Mouse (Mus musculus) frontal cortex, postnatal 25 days (tissue): ENCODE results near the gene Col4a2.

Experiments
- DNase-seq, 2 experiments: peaks; one replicate each; pipeline ENCODE4 v3.0.0; 2022; ENCODE audit warnings: low spot score in 2 of 2

The Col4a2 gene

DNA sequence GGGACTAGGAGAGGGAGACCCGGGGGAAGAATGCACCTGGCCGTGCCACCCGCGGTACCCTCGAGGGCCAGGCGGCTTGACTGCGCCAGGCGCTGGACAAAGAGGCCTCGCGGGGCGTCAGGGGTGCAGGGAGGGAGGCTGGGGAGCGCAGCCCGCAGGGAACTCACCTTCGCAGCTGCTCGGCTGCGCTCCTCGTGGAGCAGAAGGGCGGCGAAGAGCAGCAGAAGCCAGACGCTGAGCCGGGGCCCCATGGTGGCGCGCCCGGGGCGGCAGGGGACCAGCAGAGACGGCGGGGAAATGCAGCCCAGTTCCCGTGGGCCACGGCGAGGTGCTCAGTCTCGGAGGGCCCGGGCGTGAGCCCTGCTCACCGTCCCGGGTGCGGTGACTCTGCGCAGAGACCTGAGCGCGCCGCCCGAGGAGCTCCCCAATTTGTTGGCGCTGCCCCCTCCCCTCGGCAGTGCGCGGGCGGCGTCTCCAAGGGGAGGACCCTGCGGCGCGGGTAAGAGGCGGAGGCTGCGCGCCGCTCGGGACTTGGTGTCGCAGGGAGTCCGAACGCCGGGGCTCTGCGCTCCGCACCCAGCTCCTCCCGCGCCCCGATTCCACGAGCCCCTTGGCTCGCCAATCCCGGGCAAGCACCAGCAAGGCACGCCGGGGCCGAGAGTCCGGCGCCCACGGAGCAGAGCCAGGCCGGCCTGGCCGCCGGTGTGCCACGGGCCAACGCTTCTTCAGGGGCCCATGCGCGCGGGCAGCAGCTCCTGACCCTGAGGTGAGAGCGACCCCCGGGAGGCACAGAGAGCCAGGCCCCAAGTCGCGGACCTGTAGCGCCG lies at the start of gene Col4a2, which contains the start of gene Col4a1:
Gene Col4a2, plus strand, starts transcription at position 457 of the 827 bp plus-strand sequence.
Gene Col4a1, minus strand, starts transcription at position 478 of the 827 bp plus-strand sequence.
- peak; percentile 52 to 65 for DNase-seq

DNA sequence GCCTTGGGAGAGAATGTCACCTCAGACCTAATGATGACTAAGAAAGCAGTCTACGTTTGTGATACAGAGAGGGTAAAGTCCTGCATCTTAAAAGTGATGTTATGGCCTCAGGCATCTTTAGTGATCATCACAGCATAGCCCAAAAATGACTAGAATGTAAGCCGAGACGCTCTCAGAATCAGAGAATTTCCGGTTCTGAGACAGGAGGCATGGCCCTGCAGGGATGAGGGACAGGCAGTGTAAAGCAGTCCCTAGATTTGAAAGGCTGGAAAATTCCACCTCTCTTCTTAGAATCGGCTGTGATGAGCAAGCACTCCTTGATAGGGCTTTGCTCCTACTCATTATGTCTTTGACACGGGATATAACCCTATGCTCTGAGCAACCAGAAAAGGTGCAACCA lies 48.8 kb upstream of the Col4a2 start:
- no peak for DNase-seq

DNA sequence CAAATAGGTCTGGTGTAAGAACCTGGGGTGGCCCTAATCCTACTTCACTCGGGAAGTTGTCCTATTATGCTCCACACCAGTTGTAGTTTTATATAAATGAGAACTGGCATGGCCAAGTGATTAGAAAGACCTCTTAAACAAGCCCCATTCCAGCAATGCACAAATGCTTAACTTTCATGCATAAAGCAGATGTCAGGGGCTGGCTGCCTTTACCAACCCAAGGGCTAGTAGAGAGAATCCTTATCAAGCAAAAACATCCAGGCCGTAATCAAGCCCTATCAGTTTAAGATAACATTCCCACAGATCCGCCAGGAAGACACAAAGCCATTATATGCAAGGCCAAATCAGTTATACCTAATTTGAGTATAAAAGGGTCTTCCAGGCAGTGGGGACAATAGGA lies 46.6 kb upstream of the Col4a2 start:
- no peak for DNase-seq

DNA sequence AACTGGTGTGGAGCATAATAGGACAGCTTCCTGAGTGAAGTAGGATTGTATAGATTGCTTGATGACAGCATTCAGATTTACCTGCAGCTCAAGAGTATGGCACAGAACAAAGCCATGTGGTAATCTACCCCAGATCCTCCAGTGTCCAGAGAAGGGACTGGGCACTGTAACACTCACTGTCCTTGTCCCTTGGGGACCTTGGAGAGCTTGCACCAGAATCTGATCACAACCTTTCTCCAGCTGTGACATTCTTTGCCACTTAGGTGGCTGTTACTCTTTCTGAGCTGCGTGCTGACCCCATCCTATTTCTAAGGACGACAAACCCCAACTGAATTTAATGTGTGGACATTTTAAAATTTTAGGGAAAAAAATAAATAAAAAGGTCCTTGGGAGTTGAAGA lies 46.1 kb upstream of the Col4a2 start:
- DNase-seq = no peak

DNA sequence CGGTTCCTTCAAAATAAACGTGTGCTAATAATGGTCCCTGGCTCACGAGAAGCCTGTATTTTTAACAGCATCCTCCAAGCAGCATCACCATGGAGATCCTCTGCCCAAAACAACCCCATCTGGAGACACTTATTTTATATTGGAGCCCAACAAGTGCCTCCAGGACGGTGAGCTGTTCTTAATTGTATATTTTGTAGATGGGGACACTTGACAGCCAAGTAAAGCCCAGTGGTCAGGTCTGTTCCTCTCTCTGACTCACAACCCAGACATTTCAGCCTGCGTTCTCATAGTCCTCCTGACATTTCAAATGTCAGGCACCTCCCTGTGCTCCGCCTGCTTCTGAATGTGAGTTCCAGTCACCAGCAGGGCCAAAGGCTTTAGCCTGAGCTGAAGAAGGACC lies 43.9 kb upstream of the Col4a2 start:
- DNase-seq = no peak

DNA sequence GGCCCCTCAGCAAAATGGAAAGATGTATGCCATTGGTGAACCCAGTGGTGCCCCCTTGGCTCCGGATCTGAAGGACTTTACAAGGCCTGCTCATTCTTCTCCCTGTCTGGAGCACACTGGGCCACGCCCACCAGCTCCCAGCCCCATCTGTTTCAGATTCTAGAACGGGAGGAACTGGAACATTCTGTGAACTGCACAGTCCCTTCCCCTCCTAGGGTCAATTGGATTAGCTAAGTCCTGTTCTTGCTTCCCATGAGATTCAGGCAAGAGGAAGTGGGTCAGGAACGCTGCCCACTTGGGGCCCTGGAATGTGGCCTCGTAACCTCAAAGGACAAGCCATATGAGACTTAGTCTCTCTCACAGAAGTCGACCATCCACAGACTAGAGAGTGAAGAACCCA lies 41.8 kb upstream of the Col4a2 start:
- no peak for DNase-seq

DNA sequence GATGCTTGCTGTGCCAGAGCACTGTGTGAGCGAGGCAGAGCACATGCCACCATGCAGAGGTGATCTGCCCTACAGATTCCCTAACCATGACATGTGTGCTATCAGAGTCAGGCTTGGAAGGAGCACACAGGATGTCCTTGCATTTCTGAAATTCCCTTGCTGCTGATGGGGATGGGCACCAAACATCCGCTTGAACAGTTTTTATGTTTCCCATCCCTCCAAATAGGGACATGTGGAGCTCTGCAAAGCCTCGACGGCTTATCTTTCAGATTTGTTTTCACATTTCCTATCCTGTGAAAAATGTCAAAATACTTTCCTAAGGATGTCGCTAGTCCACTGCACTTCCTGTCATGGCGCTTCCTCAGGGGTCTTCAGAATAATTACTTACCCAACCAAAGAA lies 40.4 kb upstream of the Col4a2 start:
- DNase-seq = no peak

DNA sequence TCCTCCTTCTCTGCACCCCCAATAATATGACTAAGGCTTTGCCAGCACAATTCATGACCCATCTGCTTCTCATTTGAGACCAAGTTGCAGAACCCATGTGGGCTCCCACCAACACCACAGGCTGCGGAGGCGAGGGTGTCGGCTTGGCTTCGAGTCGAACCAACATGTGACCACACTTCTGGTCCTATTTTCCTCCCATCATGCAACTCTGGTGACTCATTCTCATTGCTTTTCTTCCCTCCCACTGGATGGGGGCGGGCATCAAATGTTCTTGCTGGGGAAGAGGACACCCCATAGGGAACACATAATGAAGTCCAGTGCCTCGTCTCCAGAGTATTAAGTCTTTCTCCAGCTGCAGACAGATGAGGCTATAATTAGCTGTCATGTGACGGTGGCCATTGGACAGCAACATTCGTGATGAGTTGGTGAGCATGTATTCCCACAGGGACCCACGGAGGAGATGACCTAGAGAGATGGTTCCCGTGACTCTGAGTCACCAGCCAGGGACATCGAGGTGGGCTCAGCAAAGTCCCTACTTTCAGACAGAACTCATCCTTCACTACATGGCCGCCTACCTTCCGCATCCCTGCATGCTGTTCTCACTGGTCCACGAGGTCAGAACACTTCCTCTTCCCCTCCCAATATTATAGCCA lies 39.0 kb upstream of the Col4a2 start:
- peak; percentile 46 to 73 for DNase-seq

DNA sequence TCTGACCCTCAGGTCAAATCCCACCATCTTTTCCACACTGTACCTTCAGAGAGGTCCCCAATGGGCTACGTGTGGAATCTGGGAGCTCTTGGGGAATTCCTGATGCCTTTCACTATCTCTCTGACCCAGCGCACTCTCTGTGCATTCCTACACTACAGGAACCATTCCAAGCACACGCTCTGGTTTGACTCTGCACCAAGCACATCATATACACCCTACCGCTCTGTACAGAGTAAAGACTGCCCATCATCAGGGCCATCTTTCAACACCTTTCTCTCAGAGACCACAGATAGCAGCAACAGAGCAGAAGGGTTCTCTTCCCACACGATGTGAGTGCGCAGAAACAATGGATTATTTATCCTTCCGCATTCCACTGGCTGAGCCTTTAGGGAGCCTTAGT lies 38.2 kb upstream of the Col4a2 start:
- DNase-seq = no peak

DNA sequence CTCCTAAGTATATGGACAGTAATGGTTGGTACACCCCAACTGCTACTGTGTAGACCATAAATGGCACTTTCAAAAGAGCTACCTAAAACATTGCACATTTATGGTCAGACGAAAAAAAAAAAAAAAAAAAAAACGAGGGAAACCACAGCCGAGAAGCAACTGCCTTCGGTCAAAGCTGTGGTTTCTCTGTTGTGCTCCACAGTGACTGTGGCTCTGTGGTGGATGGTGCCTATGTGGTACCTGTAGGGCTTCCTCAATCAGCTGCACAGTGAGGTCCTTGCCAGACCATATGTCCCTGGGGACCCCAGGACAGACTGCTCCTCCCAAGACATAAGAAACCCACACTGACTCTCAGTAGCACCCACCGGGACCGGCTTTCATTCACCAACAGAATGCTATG lies 36.3 kb upstream of the Col4a2 start:
- no peak for DNase-seq

DNA sequence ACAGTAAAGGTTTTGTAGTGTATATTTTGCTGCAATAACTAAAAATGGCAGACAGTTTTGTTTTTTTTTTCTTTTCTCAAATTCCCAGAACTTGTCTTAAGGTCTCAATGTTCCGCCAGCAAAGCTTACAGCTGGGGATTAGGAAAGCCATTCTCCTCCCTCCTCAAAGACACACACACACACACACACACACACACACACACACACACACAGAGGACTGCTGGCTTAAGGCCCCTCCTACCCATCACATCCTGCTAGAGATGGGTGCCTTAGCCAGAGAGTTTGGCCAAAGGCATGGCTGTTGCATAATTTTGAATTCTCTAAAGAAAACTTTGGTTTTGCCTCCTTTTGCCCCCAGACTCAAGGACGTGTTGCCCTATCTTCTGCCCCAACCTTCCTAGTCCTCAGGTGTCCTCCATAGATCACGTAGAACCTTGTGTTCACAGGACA lies 35.0 kb upstream of the Col4a2 start:
- no peak for DNase-seq

DNA sequence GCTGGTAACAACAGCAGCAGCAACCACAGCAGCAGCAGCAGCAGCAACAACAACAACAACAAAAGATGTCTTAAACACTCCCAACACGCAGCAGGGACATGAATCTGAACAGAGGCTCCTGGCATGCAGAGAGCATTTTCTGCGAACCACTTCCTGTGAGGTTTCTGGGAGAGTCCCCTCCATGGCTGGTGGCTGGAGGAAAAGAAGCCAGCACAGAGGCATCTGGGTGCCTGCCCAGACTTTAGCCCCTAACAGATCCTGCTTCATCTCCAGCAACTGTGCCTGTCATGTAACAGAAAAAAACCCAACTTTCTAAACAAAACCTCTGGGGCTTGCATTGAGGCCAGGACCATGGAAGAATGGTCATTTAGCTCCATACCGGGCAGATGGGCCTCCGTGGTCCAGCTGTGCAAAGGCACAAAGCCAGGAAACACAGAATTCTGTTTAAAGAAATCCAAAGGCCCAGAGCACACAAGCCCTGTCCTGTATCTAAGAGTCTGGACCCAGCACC lies 34.4 kb upstream of the Col4a2 start:
- DNase-seq = no peak

DNA sequence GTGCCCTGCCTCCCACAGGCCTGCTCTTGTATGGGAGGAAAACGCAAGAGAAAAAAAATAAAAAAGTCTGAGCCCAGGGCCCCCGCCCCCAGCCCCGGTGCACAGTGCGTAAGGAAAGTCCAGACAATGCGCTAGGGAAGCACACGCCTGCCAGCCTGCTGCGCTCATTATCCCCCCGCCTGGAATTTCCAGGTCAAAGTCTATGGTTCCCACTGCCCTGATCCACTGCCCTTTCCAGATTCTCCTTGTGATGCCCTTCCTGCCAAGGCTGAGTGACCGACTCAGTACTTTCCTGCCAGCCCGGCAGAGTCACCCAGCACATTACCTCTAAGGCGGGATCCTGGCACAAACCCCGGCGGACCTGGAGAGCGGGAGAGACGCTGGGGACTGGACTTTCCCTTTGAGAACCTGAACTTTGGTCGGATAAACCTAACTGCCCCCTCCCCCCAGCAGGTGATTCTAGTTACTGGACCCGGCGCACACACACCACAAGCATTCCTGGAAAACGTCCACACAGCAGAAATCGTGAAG lies 33.2 kb upstream of the Col4a2 start:
- DNase-seq = no peak

DNA sequence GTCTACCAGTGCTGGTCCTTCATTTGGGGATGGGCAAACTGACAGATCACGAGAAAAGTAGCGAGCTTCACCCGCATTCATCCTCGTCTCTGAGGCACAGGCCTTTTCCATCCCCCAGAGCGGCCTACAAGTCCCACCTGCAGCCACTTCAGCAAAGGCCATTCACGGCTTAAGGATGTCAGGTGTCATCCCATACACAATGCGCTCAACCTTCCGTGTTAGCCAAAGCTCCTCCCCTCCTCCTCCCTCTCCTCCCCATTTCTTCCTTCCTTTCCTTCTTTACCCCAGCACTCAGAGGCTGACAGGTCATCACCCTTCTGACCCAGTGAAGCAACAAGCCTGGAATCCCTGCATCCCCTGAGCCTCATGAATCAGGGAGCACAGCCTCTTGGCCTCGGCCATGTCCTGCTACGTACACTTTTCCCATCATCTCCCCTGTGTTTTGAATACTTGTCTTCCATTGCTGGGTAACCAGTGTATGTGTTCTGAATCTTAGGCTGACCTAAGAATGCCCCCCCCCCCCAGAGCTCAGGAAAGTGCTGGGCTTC lies 31.8 kb upstream of the Col4a2 start:
- DNase-seq = no peak

DNA sequence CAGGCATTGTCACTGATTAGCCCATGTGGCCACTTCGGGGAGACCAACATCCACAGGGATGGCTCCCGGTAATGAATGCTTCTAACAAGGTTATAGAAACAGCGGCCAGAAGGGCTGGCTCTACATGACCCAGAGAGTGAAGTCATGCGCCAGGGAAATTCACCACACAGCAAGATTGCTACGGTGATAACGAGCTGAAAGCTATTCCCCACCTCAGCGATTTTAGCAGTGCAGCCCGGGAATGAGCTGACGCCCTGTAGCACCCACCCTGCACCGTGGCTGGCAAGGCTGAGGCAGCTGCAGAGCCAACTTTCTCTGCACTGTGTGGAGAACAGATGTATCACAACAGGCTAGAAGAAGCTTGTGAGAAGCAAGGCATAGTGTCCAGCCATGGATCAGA lies 30.5 kb upstream of the Col4a2 start:
- DNase-seq = no peak

DNA sequence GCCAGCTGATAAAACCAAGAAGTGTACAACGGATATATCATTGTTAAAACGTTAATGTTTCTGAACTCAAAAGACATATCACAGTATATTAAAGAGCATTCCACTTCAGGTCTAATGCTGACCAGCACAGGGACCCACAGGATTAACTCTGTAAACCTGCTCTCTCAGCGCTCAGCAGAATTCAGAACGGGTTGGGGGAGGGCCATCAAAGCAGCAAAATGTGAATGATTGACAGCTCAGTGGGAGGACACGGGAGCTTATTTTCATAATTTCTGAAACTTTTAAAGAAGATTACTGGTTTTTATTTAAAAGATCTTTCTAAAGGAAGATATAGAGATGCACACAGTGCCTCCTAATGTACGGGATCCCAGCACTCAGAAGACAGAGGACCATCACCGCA lies 29.9 kb upstream of the Col4a2 start:
- DNase-seq = no peak

DNA sequence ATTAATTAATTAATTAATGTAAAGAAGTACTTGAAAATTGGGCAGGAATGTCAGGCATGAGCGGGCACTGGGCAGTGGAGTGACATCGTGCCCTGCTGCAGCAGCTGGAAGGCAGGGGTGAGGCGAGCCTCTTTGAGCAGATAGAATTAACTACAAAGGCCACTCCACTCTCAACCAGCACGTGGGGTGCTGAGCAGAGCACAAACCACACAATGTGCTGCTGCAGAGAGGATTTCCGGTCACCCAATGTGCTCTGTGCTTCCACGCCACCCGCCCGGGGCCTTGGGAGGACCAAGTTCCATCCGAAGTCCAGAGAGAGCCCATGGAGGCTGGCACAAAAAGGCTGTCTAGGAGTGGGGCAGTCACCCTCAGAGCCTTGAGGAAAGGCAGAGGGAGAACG lies 29.4 kb upstream of the Col4a2 start:
- no peak for DNase-seq

DNA sequence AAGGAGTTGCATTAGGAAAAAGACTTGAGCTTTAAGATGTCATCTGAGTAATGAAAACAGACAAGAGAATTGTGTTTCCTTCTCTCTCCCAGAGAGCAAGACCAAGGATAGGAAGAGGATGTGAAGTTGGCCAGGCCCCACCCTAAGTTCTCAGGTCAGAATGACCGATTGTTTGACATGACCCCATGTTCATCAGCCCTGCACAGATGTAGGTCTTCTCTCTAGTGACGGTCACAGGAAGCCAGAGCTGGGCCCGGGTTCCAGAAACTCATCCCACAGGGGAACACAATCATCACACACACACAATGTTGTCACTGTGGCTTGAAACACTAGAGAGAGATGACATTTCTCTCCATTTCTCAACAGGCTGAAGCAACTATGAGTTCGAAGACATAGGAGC lies 27.2 kb upstream of the Col4a2 start:
- no peak for DNase-seq

DNA sequence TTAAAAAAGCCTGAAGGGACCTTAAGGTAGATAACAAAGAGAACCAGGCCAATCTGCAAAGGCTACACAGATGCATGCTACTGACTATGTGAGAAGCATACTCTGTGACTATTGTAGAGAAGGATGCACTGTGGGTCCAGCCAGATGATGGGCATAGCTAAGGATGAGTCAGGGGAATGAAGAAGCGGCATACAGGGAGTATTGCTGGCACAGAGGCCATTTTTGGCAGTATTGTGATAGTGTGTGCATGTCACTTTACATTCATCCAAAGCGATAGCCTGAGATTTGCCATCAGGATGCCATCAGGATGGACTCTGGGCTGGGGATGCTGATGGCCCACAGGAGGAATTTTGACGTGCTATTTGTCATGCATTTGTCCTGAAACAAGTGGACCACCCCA lies 25.5 kb upstream of the Col4a2 start:
- DNase-seq = no peak

DNA sequence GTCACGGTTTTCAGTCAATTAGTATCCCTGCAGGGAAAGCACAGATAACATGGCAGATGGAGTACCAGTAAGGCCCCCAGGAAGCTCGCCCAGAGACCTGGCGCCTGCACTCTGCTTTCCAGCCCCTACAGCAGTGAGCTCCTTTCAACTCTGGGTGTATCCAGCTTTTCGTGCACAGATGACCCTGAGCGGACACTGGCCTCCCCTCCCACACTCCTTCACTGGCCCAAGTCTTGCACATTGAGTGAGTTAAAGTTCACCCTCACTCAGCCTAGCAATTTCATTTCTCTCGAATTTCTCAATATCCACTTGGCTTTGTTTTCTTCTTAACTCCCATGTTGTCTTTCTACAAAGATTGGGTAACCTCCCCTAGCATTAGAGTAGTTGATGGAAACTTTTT lies 24.3 kb upstream of the Col4a2 start:
- no peak for DNase-seq

DNA sequence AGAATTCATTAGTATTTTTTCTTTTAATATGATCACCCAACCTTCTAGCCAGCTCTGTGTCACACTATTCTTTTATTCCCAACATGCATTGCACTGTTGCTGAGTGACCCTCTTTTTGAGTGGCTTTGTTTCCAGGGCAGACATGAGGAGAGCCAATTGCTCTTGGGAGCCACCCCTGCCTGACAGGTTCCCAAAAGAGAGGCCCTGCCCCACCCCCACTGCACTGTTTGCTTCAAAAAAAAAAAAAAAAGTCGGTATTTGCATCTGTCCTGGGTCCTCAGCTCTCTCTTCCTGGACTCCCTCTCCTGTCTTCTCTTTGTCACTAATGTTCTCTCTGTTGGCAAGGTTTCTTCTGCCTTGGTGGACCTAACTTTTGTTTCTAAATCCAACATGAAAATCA lies 22.1 kb upstream of the Col4a2 start:
- DNase-seq = no peak

DNA sequence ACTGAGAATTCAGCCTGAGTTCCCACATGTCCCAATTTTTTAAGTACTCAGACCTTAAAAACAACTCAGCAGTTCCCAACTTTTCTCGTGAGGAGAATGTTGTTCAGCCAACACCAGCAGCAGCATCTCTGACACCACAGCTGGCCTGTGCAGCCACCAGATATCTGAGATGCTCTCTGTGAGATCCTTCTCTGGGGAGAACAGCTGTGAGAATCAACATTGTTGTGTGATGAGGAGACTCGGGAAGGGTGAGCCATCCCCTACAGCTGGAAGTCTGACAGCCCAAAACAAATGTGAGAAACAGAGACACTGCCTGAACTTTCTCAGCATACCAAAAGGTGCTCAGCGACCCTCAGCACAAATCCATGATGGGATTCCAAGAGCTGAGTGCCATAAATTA lies 20.0 kb upstream of the Col4a2 start:
- no peak for DNase-seq
